Mouse (Mus musculus): ENCODE data around the gene Ryr2. TPM values are rescaled to one million over a fixed set of nuclear protein-coding genes. Genes with fewer than 3 reads are reported as not detected.

Ryr2 gene
- polyA plus RNA-seq, 1 experiment from 2014 or later: 22.0 TPM

DNA sequence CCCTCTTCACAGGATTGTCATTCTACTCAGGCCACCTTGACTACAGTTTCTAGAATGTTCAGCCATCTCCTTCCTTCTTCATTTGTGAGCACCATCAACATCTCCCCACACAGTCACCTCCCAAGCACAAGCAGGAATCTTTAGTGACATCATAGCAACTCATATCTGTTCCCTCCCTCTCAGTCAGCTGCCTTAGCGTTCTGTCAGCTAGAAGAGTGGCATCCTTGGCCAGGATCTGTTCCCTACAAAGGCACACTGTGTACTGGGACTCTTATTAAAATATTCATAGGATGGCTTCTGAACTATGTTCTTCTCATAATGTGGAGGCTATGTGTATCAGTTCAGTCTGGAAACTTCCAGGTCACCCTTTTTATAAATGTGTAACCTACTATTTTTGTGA is 8.1 kb upstream of the Ryr2 start:
- Histone ChIP-seq H3K36me3 (no peaks in the 10 kb centered on the region), H3K27me3 (ENCODE audit: insufficient read depth, poor library complexity, severe bottlenecking) (no peaks in the 10 kb centered on the region), H3K4me1 (0 out of 2 replicates have a peak, but pooled peaks cover 2% of the 10 kb centered on the region), H3K9me3 (no peaks in the 10 kb centered on the region), H3K4me3 (no peak overlapping the region), H3K27ac (no peak overlapping the region)
- WGBS: 60% methylated on average over 1 of the region's 1 CpGs
- DNase-seq (ENCODE audit: low spot score): no peak

DNA sequence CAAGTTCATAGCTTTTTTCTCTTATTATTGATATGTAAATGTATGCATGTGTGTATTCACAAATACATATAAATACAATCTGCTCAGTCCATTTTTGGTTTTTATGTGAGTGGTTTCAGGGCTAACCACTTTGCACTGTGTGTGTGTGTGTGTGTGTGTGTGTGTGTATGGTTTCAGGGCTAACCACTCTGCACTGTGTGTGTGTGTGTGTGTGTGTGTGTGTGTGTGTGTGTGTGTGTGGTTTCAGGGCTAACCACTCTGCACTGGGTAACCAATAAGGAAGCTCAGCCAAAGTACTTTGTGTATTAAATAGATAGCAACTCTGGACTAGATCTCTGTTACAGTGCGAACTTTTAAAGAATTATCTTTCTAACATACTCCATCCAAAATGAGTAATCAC is 2.2 kb upstream of the Ryr2 start:
- WGBS: 88% methylated on average over 1 of the region's 1 CpGs
- peak; percentile 72 for DNase-seq (ENCODE audit: low spot score)
- Histone ChIP-seq H3K27ac (no peak overlapping the region), H3K4me1 (peaks cover 12% of the 10 kb centered on the region; the same call in 1 of the 2 replicates), H3K36me3 (no peaks in the 10 kb centered on the region), H3K9me3 (no peaks in the 10 kb centered on the region), H3K4me3 (no peak overlapping the region), H3K27me3 (ENCODE audit: insufficient read depth, poor library complexity, severe bottlenecking) (peaks cover 23% of the 10 kb centered on the region)

DNA sequence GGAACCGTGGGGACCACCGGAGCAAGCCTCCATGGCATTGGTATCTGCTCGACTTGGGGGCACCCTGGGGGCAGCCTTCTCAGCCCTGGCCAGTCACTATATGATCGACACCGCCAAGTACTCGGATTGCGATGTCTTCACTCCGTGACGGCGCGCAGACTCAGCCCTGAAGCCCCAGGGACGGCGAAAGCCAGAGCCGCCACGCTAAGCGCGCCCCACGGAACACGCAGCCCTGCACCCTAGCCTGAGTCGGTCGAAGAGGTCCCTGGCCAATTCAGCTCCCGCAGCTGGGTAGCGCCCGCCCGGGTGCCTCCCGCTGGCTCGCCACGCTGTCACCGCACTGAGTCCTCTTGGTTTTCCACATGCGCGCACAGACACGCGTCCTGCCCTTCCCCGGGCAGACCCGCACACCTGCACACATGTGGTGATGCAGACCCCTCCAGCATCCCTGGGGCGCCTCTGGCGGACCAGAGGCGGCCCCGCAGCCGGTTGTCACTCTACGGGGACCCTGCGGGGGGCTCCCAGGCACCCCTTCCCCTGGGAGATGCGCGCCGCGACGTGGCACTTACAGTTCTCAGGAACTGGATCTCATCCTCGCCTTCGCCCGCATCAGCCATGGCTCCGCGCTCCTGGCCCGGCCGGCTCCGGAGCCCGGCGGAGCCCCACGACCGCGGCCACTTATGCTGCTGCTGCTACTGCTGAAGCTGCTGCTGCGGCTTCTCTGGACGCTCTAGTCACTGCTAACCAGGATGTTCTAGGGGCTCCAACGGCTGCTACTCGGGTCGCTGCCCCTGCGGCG is 716 bp downstream of the Ryr2 start:
- Histone ChIP-seq H3K9me3 (no peaks in the 10 kb centered on the region), H3K36me3 (no peaks in the 10 kb centered on the region), H3K27ac (peak overlapping the region; percentile 96), H3K4me3 (peak overlapping the region; percentile 91), H3K4me1 (peaks cover 24% of the 10 kb centered on the region), H3K27me3 (ENCODE audit: insufficient read depth, poor library complexity, severe bottlenecking) (peaks cover 23% of the 10 kb centered on the region)
- DNase-seq (ENCODE audit: low spot score): no peak
- under 1% methylated on average over 67 of the region's 67 CpGs for WGBS

GRCm38 (mm10) chr13:12105231-12105829 is 1.4 kb downstream of the Ryr2 start:
- Histone ChIP-seq H3K4me3 (peak overlapping the region; percentile 91), H3K4me1 (peaks cover 31% of the 10 kb centered on the region), H3K9me3 (no peaks in the 10 kb centered on the region), H3K36me3 (no peaks in the 10 kb centered on the region), H3K27me3 (ENCODE audit: insufficient read depth, poor library complexity, severe bottlenecking) (peaks cover 23% of the 10 kb centered on the region), H3K27ac (peak overlapping the region; percentile 96)
- WGBS: 3% methylated on average over 17 of the region's 17 CpGs
- DNase-seq (ENCODE audit: low spot score): no peak

DNA sequence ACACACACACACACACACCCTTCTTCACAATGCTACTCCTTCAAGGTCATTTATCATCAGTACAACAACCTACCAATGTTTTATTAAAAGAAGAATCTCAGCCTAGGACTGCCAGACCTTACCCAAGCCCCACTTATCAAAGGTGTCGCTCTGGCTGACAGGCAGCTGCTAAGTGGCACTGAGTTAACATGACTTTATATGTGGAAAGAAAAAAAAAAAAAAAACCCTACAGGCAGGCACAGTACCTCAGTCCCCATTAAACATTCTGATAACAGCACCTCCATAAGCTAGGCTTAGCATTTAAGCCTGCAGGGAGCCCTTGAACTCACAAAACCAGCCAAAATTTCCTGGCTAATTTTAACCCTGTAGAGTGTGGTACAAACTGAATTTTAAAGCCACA is 2.4 kb downstream of the Ryr2 start:
- Histone ChIP-seq H3K36me3 (no peaks in the 10 kb centered on the region), H3K27ac (peak overlapping the region; percentile 96), H3K4me1 (peaks cover 41% of the 10 kb centered on the region), H3K9me3 (no peaks in the 10 kb centered on the region), H3K4me3 (peak overlapping the region; percentile 91), H3K27me3 (ENCODE audit: insufficient read depth, poor library complexity, severe bottlenecking) (peaks cover 23% of the 10 kb centered on the region)
- 21% methylated on average over 1 of the region's 1 CpGs for WGBS
- DNase-seq (ENCODE audit: low spot score): peak; percentile 84

DNA sequence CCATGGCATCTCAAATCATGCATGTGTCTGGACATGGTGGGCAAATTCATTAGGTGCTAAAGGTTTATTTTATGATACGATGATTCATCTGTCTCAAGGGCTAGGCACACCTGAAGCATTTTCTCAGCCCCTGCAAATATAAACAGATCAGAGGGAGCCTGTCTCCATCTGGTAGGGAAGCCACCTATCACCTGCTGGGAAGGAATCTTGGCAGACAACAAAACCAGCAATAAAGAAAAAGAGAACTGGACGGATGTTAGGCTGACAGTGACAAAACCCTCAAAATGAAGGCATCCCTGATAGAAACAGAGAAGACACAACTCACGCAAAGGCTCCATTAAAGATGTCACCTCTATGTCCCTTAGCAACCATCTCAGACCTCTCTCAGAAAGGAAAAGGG is 3.7 kb downstream of the Ryr2 start:
- H3K27ac ChIP-seq: peak overlapping the region; percentile 96
- peaks cover 54% of the 10 kb centered on the region for H3K4me1 ChIP-seq
- no peak for DNase-seq (ENCODE audit: low spot score)
- H3K27me3 ChIP-seq (ENCODE audit: insufficient read depth, poor library complexity, severe bottlenecking): peaks cover 23% of the 10 kb centered on the region
- peak overlapping the region; percentile 91 for H3K4me3 ChIP-seq
- 54% methylated on average over 3 of the region's 3 CpGs for WGBS
- no peaks in the 10 kb centered on the region for H3K36me3 ChIP-seq
- H3K9me3 ChIP-seq: no peaks in the 10 kb centered on the region

- Histone ChIP-seq H3K4me1 (peaks cover 74% of the 10 kb centered on the region), H3K9me3 (no peaks in the 10 kb centered on the region), H3K27ac (no peak overlapping the region), H3K36me3 (no peaks in the 10 kb centered on the region), H3K27me3 (ENCODE audit: insufficient read depth, poor library complexity, severe bottlenecking) (no peaks in the 10 kb centered on the region), H3K4me3 (no peak overlapping the region)
- WGBS: 64% methylated on average over 3 of the region's 3 CpGs
- no peak for DNase-seq (ENCODE audit: low spot score)
Observed at GRCm38 (mm10) chr13:12099446-12099845, 7.3 kb downstream of the Ryr2 start.

- Histone ChIP-seq H3K4me3 (no peak overlapping the region), H3K27ac (no peak overlapping the region), H3K4me1 (peaks cover 79% of the 10 kb centered on the region), H3K36me3 (no peaks in the 10 kb centered on the region), H3K9me3 (no peaks in the 10 kb centered on the region), H3K27me3 (ENCODE audit: insufficient read depth, poor library complexity, severe bottlenecking) (no peaks in the 10 kb centered on the region)
- DNase-seq (ENCODE audit: low spot score): no peak
- WGBS: 85% methylated on average over 1 of the region's 1 CpGs
Observed at GRCm38 (mm10) chr13:12098981-12099380, 7.8 kb downstream of the Ryr2 start.

- H3K27me3 ChIP-seq (ENCODE audit: insufficient read depth, poor library complexity, severe bottlenecking): no peaks in the 10 kb centered on the region
- DNase-seq (ENCODE audit: low spot score): no peak
- H3K4me3 ChIP-seq: no peak overlapping the region
- H3K27ac ChIP-seq: peak overlapping the region; percentile 3; the same call in 1 of the 2 replicates
- peaks cover 95% of the 10 kb centered on the region for H3K4me1 ChIP-seq
- no peaks in the 10 kb centered on the region for H3K36me3 ChIP-seq
- no peaks in the 10 kb centered on the region for H3K9me3 ChIP-seq
- 76% methylated on average over 3 of the region's 3 CpGs for WGBS
Observed at GRCm38 (mm10) chr13:12096382-12096932, 10.3 kb downstream of the Ryr2 start.

DNA sequence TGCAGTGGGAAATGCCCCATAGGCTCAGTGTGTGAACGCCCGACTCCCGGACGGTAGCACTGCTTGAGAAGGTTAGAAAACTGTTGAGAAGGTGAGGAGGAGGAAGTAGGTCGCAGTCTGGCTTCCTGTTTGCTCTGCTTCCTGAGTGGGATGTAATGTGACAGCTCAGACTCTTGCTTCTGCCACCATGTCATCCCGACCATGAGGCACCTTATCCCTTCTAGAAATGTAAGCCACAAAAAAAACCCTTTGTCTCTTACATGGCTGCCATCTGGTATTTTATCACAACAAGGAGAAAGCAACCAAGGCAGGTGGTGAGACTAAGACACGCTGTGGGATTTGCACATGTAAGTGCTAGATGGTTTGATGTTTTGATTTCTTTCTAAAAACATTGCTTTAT is 12.2 kb downstream of the Ryr2 start:
- Histone ChIP-seq H3K4me1 (peaks cover 88% of the 10 kb centered on the region), H3K27ac (no peak overlapping the region), H3K27me3 (ENCODE audit: insufficient read depth, poor library complexity, severe bottlenecking) (no peaks in the 10 kb centered on the region), H3K9me3 (no peaks in the 10 kb centered on the region), H3K36me3 (0 out of 2 replicates have a peak, but pooled peaks cover 2% of the 10 kb centered on the region), H3K4me3 (no peak overlapping the region)
- DNase-seq (ENCODE audit: low spot score): no peak
- 73% methylated on average over 7 of the region's 7 CpGs for WGBS

- Histone ChIP-seq H3K27ac (no peak overlapping the region), H3K4me1 (peaks cover 83% of the 10 kb centered on the region), H3K4me3 (no peak overlapping the region), H3K9me3 (no peaks in the 10 kb centered on the region), H3K36me3 (peaks cover 2% of the 10 kb centered on the region; the same call in 1 of the 2 replicates), H3K27me3 (ENCODE audit: insufficient read depth, poor library complexity, severe bottlenecking) (no peaks in the 10 kb centered on the region)
- 61% methylated on average over 5 of the region's 5 CpGs for WGBS
- no peak for DNase-seq (ENCODE audit: low spot score)
Observed at GRCm38 (mm10) chr13:12093146-12093545, 13.6 kb downstream of the Ryr2 start.

DNA sequence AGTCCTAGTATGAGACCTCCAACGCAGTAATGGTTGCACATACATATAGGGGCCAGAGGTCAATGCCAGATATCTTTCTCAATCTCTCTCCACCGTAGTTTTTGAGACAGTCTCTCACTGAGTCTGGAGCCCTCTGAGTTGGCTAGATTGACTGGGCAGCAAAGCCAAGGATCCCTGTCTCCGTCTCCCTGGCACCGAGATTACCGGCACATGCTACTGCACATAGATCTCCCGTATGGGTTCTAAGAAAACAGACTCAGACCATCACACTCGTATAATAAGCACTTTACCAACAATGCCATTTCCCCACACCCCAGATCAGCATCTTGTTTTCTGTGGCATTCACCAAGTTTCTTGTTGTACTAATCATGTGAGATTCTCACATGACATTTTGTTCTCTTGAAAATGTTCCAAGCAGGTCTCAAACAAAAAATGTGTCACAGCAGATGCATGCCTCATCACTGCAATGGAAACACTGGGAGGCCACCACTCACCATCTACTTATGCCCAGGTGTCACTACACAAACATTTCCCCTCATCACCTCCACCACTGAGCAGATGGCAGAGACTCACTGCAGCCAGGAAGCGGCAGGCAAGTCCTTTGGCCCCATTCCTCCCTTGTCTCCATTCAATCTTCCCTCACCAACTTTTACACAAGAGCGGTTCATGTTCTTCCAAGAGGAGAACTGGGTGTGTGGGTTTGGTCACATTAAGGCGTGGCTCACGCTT is 14.2 kb downstream of the Ryr2 start:
- no peaks in the 10 kb centered on the region for H3K27me3 ChIP-seq (ENCODE audit: insufficient read depth, poor library complexity, severe bottlenecking)
- peaks cover 81% of the 10 kb centered on the region for H3K4me1 ChIP-seq
- no peak for DNase-seq (ENCODE audit: low spot score)
- H3K9me3 ChIP-seq: no peaks in the 10 kb centered on the region
- 80% methylated on average over 11 of the region's 11 CpGs for WGBS
- no peak overlapping the region for H3K4me3 ChIP-seq
- no peak overlapping the region for H3K27ac ChIP-seq
- H3K36me3 ChIP-seq: peaks cover 2% of the 10 kb centered on the region; the same call in 1 of the 2 replicates

DNA sequence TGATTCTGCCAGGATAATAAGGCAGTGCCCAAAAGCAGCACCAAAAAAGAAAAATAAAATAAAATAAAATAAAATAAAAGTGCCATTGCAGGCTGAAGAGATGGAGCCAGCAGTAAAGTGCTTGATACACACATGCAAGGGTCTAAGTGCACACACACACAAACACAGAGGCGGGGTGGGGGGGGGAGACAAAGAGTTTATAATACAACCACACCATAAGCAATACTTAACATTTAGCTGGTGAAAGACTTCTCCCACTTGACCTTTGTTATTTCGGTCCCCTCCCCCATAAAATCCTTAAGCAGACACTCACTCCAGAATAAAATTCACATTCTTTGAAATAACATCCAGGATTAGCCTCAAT is 22.7 kb downstream of the Ryr2 start:
- no peaks in the 10 kb centered on the region for H3K9me3 ChIP-seq
- H3K36me3 ChIP-seq: no peaks in the 10 kb centered on the region; the same call in 1 of the 2 replicates
- DNase-seq (ENCODE audit: low spot score): no peak
- no peak overlapping the region for H3K27ac ChIP-seq
- no peak overlapping the region for H3K4me3 ChIP-seq
- H3K4me1 ChIP-seq: peaks cover 81% of the 10 kb centered on the region
- no peaks in the 10 kb centered on the region for H3K27me3 ChIP-seq (ENCODE audit: insufficient read depth, poor library complexity, severe bottlenecking)
- WGBS: 86% methylated on average over 2 of the region's 2 CpGs
